ENCODE assay signal across 11 mouse cellular contexts in the genomic region with DNA sequence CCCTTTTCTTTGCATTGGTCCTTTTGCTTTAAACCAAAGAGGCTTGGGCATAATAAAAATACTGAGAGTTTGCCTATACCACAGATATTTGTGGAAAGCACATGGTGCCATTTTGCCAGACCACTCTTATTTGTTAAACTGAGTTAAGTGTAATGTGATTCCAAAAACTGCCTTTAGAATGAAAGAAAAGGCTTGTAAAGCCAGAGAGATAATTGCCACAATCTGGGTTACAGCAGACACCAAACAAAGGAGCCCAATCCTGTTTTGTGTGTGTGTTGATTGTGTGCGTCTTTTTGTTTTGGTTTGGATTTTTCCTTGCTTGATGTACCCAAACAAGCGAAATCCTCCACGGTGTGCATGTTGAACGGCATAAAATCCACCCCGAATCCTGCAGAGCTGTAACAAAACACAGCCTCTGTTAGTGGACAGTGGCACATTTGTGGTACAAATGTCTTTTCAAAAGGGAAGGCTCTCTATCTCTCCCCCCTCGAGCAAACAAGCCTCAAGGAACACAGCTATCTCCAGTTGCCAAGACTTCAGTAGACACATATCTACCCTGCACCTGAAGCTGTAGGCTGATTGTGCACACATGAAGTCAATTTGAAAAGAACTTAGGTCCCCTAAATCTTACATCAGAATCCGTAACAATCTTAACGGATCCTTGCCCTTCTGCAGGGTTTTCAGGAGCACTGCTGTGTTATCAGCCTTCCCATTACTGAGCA.
DNase-seq lines count a peak whose midpoint lies in the region; ATAC-seq lines count a peak whose summit lies in the region.
"Had no signal": no experiment of that assay in that cellular context is flagged by ENCODE, and none has a peak within 500 bp of the region (broad histone marks: within the 10 kb centered on the region; RNA-seq: fewer than 3 reads in every experiment).

No protein-coding gene starts in this region.

- peak overlapping the region; percentile 63; the same call in 1 of the 2 replicates for H3K27ac ChIP-seq in limb, embryonic 13.5 days
- H3K27ac ChIP-seq in kidney, embryonic 14.5 days (ENCODE audit: low read depth, low read length), result no peak overlapping the region
- H3K27ac ChIP-seq: macrophage had no signal

- 43% methylated on average over 8 of the region's 8 CpGs for WGBS in limb, embryonic 13.5 days
- 76% methylated on average over 8 of the region's 8 CpGs for WGBS in kidney, embryonic 14.5 days

- no peaks in the 10 kb centered on the region for H3K27me3 ChIP-seq in limb, embryonic 13.5 days
- no peaks in the 10 kb centered on the region for H3K27me3 ChIP-seq in kidney, embryonic 14.5 days (ENCODE audit: control insufficient read depth, insufficient read depth, low read length)

- H3K4me2 ChIP-seq in limb, embryonic 13.5 days (replicated peaks), result 0 out of 2 replicates have a peak overlapping the region, but pooled peaks have one; percentile 1
- H3K4me2 ChIP-seq in kidney, embryonic 14.5 days (replicated peaks; ENCODE audit: low read depth, low read length), result no peak overlapping the region

- ATAC-seq in limb, embryonic 13.5 days (ENCODE audit: low FRiP score, low read depth), result no peak
- ATAC-seq in kidney, embryonic 14.5 days (ENCODE audit: low FRiP score, low TSS enrichment), result no peak

- peaks cover 22% of the 10 kb centered on the region for H3K4me1 ChIP-seq in limb, embryonic 13.5 days
- H3K4me1 ChIP-seq in kidney, embryonic 14.5 days (ENCODE audit: control insufficient read depth, insufficient read depth, low read length), result no peaks in the 10 kb centered on the region

- DNase-seq in cerebellum, adult 9-10 months, result peak; percentile 44
- no peak for DNase-seq in cerebellum, adult 8-10 months
- peak; percentile 23 for DNase-seq in retina, postnatal 1 day
- DNase-seq in retina, embryonic 14.5 days (ENCODE audit: low spot score), result no peak
- no peak for DNase-seq in spleen, adult 12 weeks (ENCODE audit: low spot score)
- no peak for DNase-seq in urinary bladder, adult 2 months (ENCODE audit: low spot score)
- DNase-seq: kidney, postnatal 4 days; liver had no signal

- H3K9ac ChIP-seq in limb, embryonic 13.5 days, result no peak overlapping the region
- no peak overlapping the region for H3K9ac ChIP-seq in kidney, embryonic 14.5 days (ENCODE audit: low read depth, low read length)

- H3K4me3 ChIP-seq in limb, embryonic 13.5 days, result no peak overlapping the region
- H3K4me3 ChIP-seq in kidney, embryonic 14.5 days (ENCODE audit: low read length), result no peak overlapping the region

- no peaks in the 10 kb centered on the region for H3K9me3 ChIP-seq in limb, embryonic 13.5 days
- H3K9me3 ChIP-seq in kidney, embryonic 14.5 days (ENCODE audit: control insufficient read depth, low read length), result no peaks in the 10 kb centered on the region

- H3K36me3 ChIP-seq in limb, embryonic 13.5 days, result no peaks in the 10 kb centered on the region
- no peaks in the 10 kb centered on the region for H3K36me3 ChIP-seq in kidney, embryonic 14.5 days (ENCODE audit: control insufficient read depth, insufficient read depth, low read length)

Comparison
In these comparisons a context has a peak if more than half of its experiments do, and no peak if none do; other contexts are left out.
1. DNase-seq: peak in cerebellum, adult 9-10 months (single experiment) and retina, postnatal 1 day (single experiment); none in cerebellum, adult 8-10 months (single experiment), retina, embryonic 14.5 days (single experiment), spleen, adult 12 weeks (single experiment) and urinary bladder, adult 2 months (single experiment).